Mouse (Mus musculus): ENCODE data around the gene Prkcd. TPM values are rescaled to one million over a fixed set of nuclear protein-coding genes. Genes with fewer than 3 reads are reported as not detected.
"Not testable (repeated sequence)": the region's sequence is repeated elsewhere in the genome, so short reads cannot be mapped to it uniquely, and the experiment has no call there.

Prkcd gene
- total RNA-seq, 2 experiments from 2014 or later = 18.7 to 20.0 TPM

DNA sequence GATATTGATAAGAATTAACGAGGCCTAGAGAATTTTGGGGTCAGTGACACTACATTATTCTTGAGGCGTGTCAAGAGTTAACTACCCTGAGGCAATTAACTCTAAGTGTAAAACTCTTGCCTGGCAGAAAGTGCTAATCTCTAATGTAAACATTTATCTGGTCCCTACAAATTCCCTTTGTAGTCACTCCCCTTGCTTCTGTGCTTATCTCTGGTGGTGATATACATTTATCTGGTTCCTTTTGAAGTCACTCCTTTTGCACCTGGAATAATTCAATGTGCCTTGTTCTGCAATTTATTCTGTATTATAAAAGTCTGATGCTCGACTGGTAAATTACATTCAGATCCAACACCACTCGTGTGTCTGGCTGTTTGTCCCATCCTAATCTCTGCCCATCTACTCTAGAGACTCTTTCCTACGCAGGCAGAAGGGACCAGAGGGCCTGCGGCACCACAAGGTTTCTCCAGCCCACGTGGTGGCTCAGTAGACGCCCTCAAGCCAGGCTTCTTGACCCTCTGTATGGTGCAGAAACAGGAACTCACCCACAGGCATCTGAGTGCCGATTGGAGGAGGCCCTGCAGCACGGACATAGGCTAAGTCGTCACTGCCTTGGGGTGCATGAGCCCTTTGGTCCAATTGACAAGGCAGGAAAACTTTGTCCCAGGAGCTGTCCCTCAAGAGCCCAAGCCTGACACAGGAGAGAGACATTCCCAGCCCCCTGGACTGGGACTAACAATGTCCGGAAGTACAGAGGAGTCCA lies 48.5 kb downstream of the Prkcd start:
- intact Hi-C loops (cut with DNase I); DNase-seq: not testable (repeated sequence)

- intact Hi-C loops (cut with DNase I) = no loop called here
- no peak for DNase-seq
Observed at GRCm38 (mm10) chr14:30576260-30576659, 49.8 kb downstream of the Prkcd start.

GRCm38 (mm10) chr14:30575791-30576190 lies 50.2 kb downstream of the Prkcd start:
- intact Hi-C loops (cut with DNase I) = loop anchor here (2.0 kb wide), 1 partner anchor 27 kb away; the partner anchor contains the start of gene Tkt

DNA sequence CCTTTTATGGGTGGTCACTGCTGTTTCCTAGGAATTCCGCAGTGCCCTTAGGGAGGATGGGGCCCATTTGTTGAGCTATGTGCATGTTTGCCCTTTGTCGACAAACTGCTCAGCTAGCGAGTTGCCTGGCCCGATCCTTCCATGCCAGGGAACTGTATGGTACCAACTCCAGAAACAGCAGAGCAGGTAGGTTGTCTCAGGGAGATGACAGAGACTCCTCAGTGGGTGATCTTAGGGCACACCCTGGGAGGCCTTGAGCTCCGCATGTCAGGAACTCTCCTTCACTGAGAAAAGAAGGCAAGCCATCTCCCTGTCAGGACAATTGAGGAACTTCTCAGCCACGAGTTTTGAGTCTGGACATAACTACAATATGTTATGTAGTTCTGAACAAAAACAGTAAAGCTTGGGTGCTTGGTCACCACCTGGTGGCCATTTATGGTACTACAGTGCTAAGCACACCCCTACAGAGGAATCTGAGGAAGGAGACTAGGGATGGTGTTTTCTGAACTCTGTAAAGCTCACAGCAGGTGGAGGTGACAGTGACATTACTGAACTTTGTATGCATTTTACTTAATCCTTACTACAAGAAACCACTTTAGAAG lies 51.9 kb downstream of the Prkcd start:
- DNase-seq = peak; percentile 85 to 90

More at GRCm38 (mm10) chr14:30575791-30576190, 50.2 kb downstream of the Prkcd start:
- DNase-seq = no peak

DNA sequence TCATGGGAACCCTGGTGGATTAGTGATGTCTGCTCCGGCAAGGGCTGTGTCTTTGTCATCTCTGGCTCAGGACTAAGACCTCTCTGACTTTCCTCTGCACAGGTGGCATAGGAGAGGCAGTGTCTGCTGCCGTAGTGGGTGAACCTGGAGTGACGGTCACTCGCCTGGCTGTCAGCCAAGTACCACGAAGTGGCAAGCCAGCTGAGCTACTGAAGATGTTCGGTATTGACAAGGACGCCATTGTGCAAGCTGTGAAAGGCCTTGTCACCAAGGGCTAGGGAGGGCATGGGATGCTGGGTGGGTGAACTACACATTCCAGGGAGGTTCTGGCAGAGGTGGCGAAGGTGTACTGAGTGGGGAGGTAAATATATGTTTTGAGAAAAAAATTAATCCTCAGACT lies 52.8 kb downstream of the Prkcd start:
- no peak for DNase-seq
- intact Hi-C loops (cut with DNase I) = loop anchor here (5.0 kb wide), 1 partner anchor 41 kb away; no protein-coding TSS in a partner anchor

More for the DNA sequence above, 51.9 kb downstream of the Prkcd start:
- intact Hi-C loops (cut with DNase I) = loop anchor here (1.0 to 5.0 kb wide), 3 partner anchors 25 to 437 kb away; partner anchors contain the start of gene Tkt

GRCm38 (mm10) chr14:30572253-30572652 lies 53.8 kb downstream of the Prkcd start:
- intact Hi-C loops (cut with DNase I) = loop anchor here (5.0 kb wide), 1 partner anchor 40 kb away; no protein-coding TSS in a partner anchor
- peak in 1 of 2 experiments; percentile 54 for DNase-seq

- DNase-seq = peak in 1 of 2 experiments; percentile 27
- intact Hi-C loops (cut with DNase I) = loop anchor here (5.0 kb wide), 1 partner anchor 38 kb away; no protein-coding TSS in a partner anchor
Observed at GRCm38 (mm10) chr14:30570303-30570702, 55.7 kb downstream of the Prkcd start.

DNA sequence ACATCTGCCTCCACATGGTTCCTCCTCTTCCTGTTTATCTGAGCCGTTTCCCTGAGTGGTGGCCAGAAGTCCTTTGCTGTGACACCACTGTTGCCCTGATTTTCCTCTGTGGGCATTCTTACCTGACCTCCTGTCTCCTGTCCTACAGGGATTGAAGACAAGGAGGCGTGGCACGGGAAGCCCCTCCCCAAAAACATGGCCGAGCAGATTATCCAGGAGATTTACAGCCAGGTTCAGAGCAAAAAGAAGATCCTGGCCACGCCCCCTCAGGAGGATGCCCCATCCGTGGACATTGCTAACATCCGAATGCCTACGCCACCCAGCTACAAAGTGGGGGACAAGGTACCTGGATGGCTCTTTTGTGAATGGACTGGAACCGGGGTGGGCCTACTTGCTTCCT lies 58.0 kb downstream of the Prkcd start:
- no peak for DNase-seq

GRCm38 (mm10) chr14:30566317-30566716 lies 59.7 kb downstream of the Prkcd start:
- peak; percentile 52 to 53 for DNase-seq
- intact Hi-C loops (cut with DNase I) = no loop called here

More for the DNA sequence above, 58.0 kb downstream of the Prkcd start:
- intact Hi-C loops (cut with DNase I) = no loop called here

GRCm38 (mm10) chr14:30564451-30564850 lies 61.6 kb downstream of the Prkcd start:
- intact Hi-C loops (cut with DNase I) = no loop called here
- DNase-seq = peak; percentile 82 to 85

DNA sequence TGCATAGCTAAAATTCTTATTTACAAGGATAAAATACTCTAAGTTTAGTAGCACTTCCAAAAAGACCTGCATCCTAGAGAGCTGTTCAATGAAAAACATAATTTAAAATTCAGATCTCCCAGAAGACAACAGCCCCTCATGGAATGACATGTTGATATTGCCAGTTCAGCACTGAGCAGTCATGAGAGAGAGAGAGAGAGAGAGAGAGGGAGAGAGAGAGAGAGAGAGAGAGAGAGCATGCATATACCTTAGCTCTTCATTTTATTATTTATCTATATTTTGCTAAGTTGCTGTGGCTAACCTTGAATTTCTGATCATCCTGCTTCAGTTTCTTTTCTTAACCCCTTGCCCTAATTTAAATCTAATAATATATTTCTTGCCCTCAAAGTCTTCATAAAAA lies 63.7 kb downstream of the Prkcd start:
- DNase-seq = no peak
- intact Hi-C loops (cut with DNase I) = no loop called here

- DNase-seq = peak; percentile 59 to 65
- intact Hi-C loops (cut with DNase I) = no loop called here
Observed at GRCm38 (mm10) chr14:30561470-30562187, 64.4 kb downstream of the Prkcd start.

DNA sequence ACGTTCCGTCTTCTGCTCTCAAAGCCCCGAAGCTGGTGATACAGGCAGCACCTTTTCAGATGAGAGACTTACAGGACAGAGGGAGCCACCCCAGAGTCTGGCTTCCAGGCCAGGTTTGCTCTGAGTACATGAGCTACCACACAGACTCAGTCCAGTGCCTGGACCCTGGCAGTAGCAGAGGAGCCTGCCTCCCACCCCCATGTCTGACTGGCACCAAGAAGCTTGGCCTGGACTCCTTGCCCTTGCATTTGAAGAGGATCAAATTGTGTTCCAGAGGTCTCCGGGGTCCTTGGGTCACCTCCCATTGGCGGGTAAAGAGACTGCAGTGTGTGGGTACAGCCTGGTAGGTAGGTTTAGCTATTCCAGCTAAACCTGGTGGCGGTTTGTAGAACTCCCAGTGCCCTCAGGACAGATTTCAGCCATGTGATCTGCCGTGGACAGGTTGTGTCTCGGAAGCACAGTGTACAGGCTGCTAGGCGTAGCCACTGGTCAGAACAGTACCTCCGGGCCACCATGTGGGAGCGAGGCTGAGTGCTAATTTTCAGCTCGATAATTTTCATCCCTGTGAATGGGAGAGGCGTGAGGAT lies 65.1 kb downstream of the Prkcd start:
- DNase-seq = no peak
- intact Hi-C loops (cut with DNase I) = no loop called here

GRCm38 (mm10) chr14:30559321-30559850 lies 66.6 kb downstream of the Prkcd start:
- intact Hi-C loops (cut with DNase I) = no loop called here
- DNase-seq = no peak

GRCm38 (mm10) chr14:30557730-30558129 lies 68.3 kb downstream of the Prkcd start:
- DNase-seq = peak in 1 of 2 experiments; percentile 50
- intact Hi-C loops (cut with DNase I) = no loop called here

DNA sequence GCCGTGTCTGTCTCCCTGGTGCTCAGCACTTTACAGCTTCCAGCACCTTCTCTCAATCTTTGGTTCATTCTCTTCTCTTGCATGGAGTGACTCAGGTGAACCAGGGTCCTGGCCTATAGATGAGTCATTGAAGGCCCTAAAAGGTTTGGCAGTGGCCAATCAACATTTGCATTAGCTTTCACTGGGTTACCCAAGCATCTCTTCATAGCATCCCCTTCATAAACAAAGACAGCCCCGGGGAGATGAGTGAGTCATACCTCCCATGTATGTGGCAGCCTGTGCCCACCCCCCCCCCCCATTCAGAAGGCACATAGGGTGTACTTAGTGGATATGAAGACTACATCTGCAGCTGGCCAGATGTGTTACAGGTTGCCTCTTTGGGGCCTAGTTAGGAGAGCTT lies 69.4 kb downstream of the Prkcd start:
- DNase-seq = no peak
- intact Hi-C loops (cut with DNase I) = no loop called here

DNA sequence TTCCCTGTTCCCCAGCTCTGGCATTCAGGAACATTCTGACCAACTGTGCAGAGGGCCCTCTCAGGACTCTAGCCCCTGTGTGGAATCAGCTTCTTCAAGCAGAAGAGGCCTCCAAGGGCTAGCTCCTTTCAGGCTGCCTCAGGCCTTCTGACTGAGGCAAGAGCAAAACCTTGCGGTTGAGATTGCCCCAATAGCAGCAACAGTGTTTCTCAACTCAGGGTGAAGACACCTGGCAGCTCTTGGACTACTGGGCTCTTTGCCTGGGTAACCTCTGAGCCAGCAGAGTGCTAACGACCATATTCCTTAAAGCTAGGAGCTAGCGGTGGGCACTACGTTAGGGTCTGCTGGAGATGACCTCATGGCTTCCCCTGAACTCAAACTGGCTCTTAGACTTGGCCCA lies 72.8 kb downstream of the Prkcd start:
- intact Hi-C loops (cut with DNase I) = no loop called here
- DNase-seq = no peak

DNA sequence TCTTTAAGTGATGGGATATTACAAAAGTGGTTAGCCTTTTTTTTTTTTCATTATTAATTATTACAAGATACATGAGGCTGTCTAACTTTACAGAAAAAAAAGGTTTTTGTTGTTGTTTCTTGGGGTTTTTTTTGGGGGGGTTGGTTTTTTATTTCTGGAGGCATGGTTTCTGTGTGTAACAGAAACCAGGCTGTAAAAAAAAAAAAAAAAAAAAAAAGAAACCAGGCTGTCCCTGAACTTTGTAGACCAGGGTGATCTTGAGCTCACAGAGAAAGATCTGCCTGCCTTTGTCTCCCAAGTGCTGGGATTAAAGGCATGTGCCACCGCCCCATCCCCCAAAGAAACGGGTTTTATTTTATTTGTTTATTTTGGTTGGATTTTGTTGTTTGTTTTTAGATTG lies 74.0 kb downstream of the Prkcd start:
- DNase-seq = no peak
- intact Hi-C loops (cut with DNase I) = no loop called here

GRCm38 (mm10) chr14:30551509-30551908 lies 74.5 kb downstream of the Prkcd start:
- DNase-seq = peak in 1 of 2 experiments; percentile 47
- intact Hi-C loops (cut with DNase I) = no loop called here
